Mouse (Mus musculus) urinary bladder, postnatal 25 days (tissue): ENCODE measurements around the gene Pdcd11.
A peak's percentile ranks its signal among the peaks of the same experiment; 100 is the strongest.

Experiments used
- DNase-seq: peaks from one replicate; pipeline ENCODE4 v3.0.0; 2022; ENCODE audit warnings: low spot score

Gene Pdcd11

DNA sequence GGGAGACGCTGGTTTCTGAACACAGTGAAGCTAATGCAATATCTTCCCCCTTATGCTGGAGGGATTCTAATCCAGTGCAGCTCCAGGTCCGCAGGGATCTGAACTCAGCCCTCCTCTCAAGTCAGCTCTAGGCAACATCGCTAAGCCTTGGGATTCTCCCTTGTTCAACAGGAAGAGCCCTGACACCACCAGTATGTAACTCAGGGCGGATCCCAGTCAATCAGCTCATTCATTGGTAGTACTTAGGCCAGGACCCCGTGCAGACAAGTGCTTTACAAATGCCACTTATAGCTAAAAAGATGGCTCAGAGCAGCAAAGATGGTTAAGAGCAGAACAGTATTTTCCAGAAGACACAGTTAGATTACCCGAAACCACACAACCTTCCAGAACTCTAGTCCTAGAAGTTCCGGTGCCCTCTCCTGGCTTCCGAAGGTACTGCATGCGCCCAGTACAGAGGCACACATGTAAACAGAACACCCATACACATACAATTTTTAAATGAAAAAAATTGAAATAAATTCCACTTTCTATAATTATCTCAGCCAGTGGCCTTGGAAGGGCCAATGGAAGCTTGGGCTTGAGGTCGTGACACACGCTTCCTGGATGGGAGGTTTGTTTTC lies 78.3 kb downstream of the Pdcd11 start:
- peak; percentile 83 for DNase-seq

DNA sequence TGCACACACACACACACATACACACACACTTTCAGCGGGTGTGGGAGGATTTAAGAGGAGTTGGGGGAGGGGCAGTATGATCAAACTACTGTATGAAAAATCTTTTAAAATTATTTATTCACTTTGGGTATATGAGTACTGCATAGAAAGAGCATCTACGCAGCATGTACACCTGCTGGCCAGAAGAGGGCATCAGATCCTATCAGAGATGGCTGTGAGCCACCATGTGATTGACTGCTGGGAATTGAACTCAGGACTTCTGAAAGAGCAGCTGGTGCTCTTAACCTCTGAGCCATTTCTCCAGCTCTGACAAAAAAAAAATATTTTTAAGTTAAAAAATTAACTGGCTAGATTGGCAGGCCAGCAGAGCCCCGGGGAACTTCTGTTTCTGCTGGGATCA lies 83.9 kb downstream of the Pdcd11 start:
- no peak for DNase-seq

- no peak for DNase-seq
Observed at GRCm38 (mm10) chr19:47175472-47175871, 84.9 kb downstream of the Pdcd11 start.

- DNase-seq = no peak
Observed at GRCm38 (mm10) chr19:47176916-47177505, 86.4 kb downstream of the Pdcd11 start.

GRCm38 (mm10) chr19:47178001-47178400 lies 87.4 kb downstream of the Pdcd11 start:
- DNase-seq = no peak

DNA sequence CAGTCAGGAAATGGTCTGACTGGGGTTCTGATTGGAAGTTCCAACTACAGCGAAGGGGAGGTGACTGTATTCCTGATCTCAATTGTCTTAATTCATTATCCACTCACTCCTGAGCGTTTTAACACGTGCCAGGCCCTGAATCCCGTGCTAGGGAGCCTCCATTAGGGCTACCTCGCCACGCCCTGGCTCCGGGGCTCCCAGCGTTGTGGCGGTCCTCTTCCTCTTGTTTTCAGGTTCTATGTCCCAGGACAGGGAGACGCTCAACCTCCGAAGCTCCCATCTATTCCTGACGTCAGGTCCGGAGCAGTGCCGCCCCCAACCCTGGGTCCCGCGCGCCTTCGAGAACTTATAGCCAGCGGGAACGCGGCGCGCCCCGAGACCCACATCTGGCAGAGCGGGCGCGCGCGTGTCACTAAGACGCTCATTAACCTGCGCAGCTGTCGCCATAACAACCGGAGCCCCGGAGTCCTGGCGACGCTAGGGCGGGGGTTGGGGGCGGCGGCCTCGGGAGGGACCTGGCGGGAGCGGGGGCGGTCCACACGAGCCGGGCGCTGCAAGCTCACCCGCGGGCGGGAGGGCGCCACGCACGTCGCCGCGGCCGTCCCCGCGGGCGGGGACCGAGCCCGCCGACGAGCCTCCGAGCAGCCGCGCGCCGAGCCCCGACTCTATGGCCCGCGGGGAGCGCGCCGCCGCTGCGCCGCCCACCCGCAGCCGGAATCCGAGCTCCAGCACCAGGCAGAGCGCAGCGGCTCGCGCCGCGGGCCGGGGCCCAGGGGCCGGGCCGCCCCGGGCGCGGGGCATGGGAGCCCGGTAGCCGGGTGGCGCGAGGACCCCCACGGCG lies 88.1 kb downstream of the Pdcd11 start, which contains the start of gene Neurl1a:
Gene Neurl1a (plus strand): TSS at position 390 of the 841 bp plus-strand sequence.
- DNase-seq = peak; percentile 40

DNA sequence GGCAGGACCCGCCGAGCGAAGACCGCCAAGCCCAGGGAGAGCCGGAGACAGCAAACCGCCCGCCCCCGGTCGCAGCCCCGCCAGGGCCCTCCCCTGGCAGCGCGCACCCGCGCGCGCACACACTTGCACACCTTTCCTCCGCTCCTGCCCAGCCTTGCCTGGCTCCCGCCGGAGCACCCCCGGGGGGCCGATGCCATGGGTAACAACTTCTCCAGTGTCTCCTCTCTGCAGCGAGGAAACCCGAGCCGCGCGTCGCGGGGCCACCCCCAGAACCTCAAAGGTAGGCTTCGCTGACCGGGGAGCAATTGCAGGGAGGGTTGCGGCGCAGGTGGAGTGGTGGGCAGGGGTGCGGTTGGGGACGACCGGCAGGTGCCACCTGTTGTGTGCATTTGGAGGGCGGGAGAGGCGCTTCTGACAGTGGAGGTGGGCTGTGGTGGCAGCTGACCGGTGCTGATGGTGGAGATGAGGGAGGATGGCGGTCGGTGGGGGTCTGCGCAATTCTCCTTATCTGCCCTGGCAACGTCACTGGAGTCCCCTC lies 88.8 kb downstream of the Pdcd11 start:
- DNase-seq = peak; percentile 34

GRCm38 (mm10) chr19:47180011-47180410 lies 89.4 kb downstream of the Pdcd11 start:
- DNase-seq = no peak
